Mouse (Mus musculus) olfactory bulb, adult 2 months (tissue): ENCODE data around the gene Agrp.

Experiments
- CTCF ChIP-seq: fragments of 200-500 bp; IDR thresholded peaks from 2 replicates; pipeline ENCODE4 v1.5.1; 2012; ENCODE audit warnings: low read depth, mild to moderate bottlenecking, low read length, moderate library complexity; ENCODE audit not compliant: insufficient read depth
- POLR2A ChIP-seq: fragments of 200-500 bp; IDR thresholded peaks from 2 replicates; pipeline ENCODE4 v1.6.1; 2012; ENCODE audit warnings: mild to moderate bottlenecking, low read depth, low read length, moderate library complexity; ENCODE audit not compliant: insufficient read depth

GRCm38 (mm10) chr8:105593859-105594258 lies 43.3 kb downstream of the Agrp start:
- TF ChIP-seq CTCF (no peak), POLR2A (no peak)
